Mouse (Mus musculus): ENCODE measurements around the gene Mettl26. TPM values are rescaled to one million over a fixed set of nuclear protein-coding genes. Genes with fewer than 3 reads are reported as not detected.

Gene Mettl26
- polyA plus RNA-seq, 1 experiment from 2014 or later = 57.1 TPM

- no peaks in the 10 kb centered on the region for H3K27me3 ChIP-seq (ENCODE audit: control insufficient read depth, insufficient read depth, low read length)
- no peak overlapping the region for H3K9ac ChIP-seq (ENCODE audit: low read length)
- 63% methylated on average over 4 of the region's 4 CpGs for WGBS
- no peak overlapping the region for H3K4me2 ChIP-seq (ENCODE audit: low read depth, low read length)
- peaks cover 10% of the 10 kb centered on the region for H3K36me3 ChIP-seq (ENCODE audit: control insufficient read depth, insufficient read depth, low read length)
- no peak for ATAC-seq (ENCODE audit: insufficient read depth, low FRiP score)
- H3K9me3 ChIP-seq (replicated peaks; ENCODE audit: control insufficient read depth, low read length) = no peaks in the 10 kb centered on the region
- H3K4me3 ChIP-seq (replicated peaks; ENCODE audit: low read length) = no peak overlapping the region
- no peak overlapping the region for H3K27ac ChIP-seq (ENCODE audit: low read length)
- H3K4me1 ChIP-seq (ENCODE audit: control insufficient read depth, insufficient read depth, low read length) = peaks cover 25% of the 10 kb centered on the region
Measured at GRCm38 (mm10) chr17:25879261-25879660, 4.4 kb downstream of the Mettl26 start.

GRCm38 (mm10) chr17:25879750-25880149 is 4.9 kb downstream of the Mettl26 start:
- Histone ChIP-seq H3K4me3 (replicated peaks; ENCODE audit: low read length) (no peak overlapping the region), H3K27ac (ENCODE audit: low read length) (no peak overlapping the region), H3K4me2 (ENCODE audit: low read depth, low read length) (no peak overlapping the region), H3K27me3 (ENCODE audit: control insufficient read depth, insufficient read depth, low read length) (no peaks in the 10 kb centered on the region), H3K9me3 (replicated peaks; ENCODE audit: control insufficient read depth, low read length) (no peaks in the 10 kb centered on the region), H3K4me1 (ENCODE audit: control insufficient read depth, insufficient read depth, low read length) (peaks cover 21% of the 10 kb centered on the region), H3K9ac (ENCODE audit: low read length) (no peak overlapping the region), H3K36me3 (ENCODE audit: control insufficient read depth, insufficient read depth, low read length) (peaks cover 15% of the 10 kb centered on the region)
- 75% methylated on average over 8 of the region's 8 CpGs for WGBS
- no peak for ATAC-seq (ENCODE audit: insufficient read depth, low FRiP score)

GRCm38 (mm10) chr17:25880196-25880910 is 5.5 kb downstream of the Mettl26 start, which contains the start of gene Wfikkn1:
Wfikkn1 (minus strand) TSS chr17:25880858.
- Histone ChIP-seq H3K4me3 (replicated peaks; ENCODE audit: low read length) (no peak within 1 kb of the TSS), H3K4me1 (ENCODE audit: control insufficient read depth, insufficient read depth, low read length) (peaks cover 21% of the 10 kb centered on the region), H3K4me2 (ENCODE audit: low read depth, low read length) (no peak within 1 kb of the TSS), H3K9me3 (replicated peaks; ENCODE audit: control insufficient read depth, low read length) (no peaks in the 10 kb centered on the region), H3K9ac (ENCODE audit: low read length) (no peak within 1 kb of the TSS), H3K27me3 (ENCODE audit: control insufficient read depth, insufficient read depth, low read length) (no peaks in the 10 kb centered on the region), H3K36me3 (ENCODE audit: control insufficient read depth, insufficient read depth, low read length) (peaks cover 15% of the 10 kb centered on the region), H3K27ac (ENCODE audit: low read length) (no peak within 1 kb of the TSS)
- ATAC-seq (ENCODE audit: insufficient read depth, low FRiP score) = no peak
- 32% methylated on average over 5 of the region's 5 CpGs for WGBS

- WGBS = 20% methylated on average over 5 of the region's 5 CpGs
- no peak overlapping the region for H3K4me2 ChIP-seq (ENCODE audit: low read depth, low read length)
- H3K4me3 ChIP-seq (replicated peaks; ENCODE audit: low read length) = no peak overlapping the region
- no peak overlapping the region for H3K9ac ChIP-seq (ENCODE audit: low read length)
- peaks cover 18% of the 10 kb centered on the region for H3K4me1 ChIP-seq (ENCODE audit: control insufficient read depth, insufficient read depth, low read length)
- H3K27ac ChIP-seq (ENCODE audit: low read length) = no peak overlapping the region
- H3K9me3 ChIP-seq (replicated peaks; ENCODE audit: control insufficient read depth, low read length) = no peaks in the 10 kb centered on the region
- no peaks in the 10 kb centered on the region for H3K27me3 ChIP-seq (ENCODE audit: control insufficient read depth, insufficient read depth, low read length)
- H3K36me3 ChIP-seq (ENCODE audit: control insufficient read depth, insufficient read depth, low read length) = peaks cover 15% of the 10 kb centered on the region
- no peak for ATAC-seq (ENCODE audit: insufficient read depth, low FRiP score)
Measured at GRCm38 (mm10) chr17:25880913-25881641, 6.2 kb downstream of the Mettl26 start.

GRCm38 (mm10) chr17:25881691-25882090 is 6.8 kb downstream of the Mettl26 start:
- ATAC-seq (ENCODE audit: insufficient read depth, low FRiP score) = no peak
- Histone ChIP-seq H3K27me3 (ENCODE audit: control insufficient read depth, insufficient read depth, low read length) (no peaks in the 10 kb centered on the region), H3K4me3 (replicated peaks; ENCODE audit: low read length) (no peak overlapping the region), H3K4me2 (ENCODE audit: low read depth, low read length) (no peak overlapping the region), H3K36me3 (ENCODE audit: control insufficient read depth, insufficient read depth, low read length) (peaks cover 15% of the 10 kb centered on the region), H3K27ac (ENCODE audit: low read length) (no peak overlapping the region), H3K9ac (ENCODE audit: low read length) (no peak overlapping the region), H3K4me1 (ENCODE audit: control insufficient read depth, insufficient read depth, low read length) (peaks cover 13% of the 10 kb centered on the region; the same call in 1 of the 2 replicates), H3K9me3 (replicated peaks; ENCODE audit: control insufficient read depth, low read length) (no peaks in the 10 kb centered on the region)
- 39% methylated on average over 4 of the region's 4 CpGs for WGBS

GRCm38 (mm10) chr17:25882306-25882705 is 7.4 kb downstream of the Mettl26 start:
- no peak overlapping the region for H3K27ac ChIP-seq (ENCODE audit: low read length)
- whole genome bisulfite sequencing = 42% methylated on average over 5 of the region's 5 CpGs
- no peaks in the 10 kb centered on the region for H3K27me3 ChIP-seq (ENCODE audit: control insufficient read depth, insufficient read depth, low read length)
- H3K4me2 ChIP-seq (ENCODE audit: low read depth, low read length) = no peak overlapping the region
- H3K9me3 ChIP-seq (replicated peaks; ENCODE audit: control insufficient read depth, low read length) = no peaks in the 10 kb centered on the region
- no peak for ATAC-seq (ENCODE audit: insufficient read depth, low FRiP score)
- peaks cover 13% of the 10 kb centered on the region; the same call in 1 of the 2 replicates for H3K4me1 ChIP-seq (ENCODE audit: control insufficient read depth, insufficient read depth, low read length)
- H3K4me3 ChIP-seq (replicated peaks; ENCODE audit: low read length) = no peak overlapping the region
- H3K9ac ChIP-seq (ENCODE audit: low read length) = no peak overlapping the region
- peaks cover 15% of the 10 kb centered on the region for H3K36me3 ChIP-seq (ENCODE audit: control insufficient read depth, insufficient read depth, low read length)

GRCm38 (mm10) chr17:25883268-25883667 is 8.4 kb downstream of the Mettl26 start:
- peaks cover 8% of the 10 kb centered on the region for H3K36me3 ChIP-seq (ENCODE audit: control insufficient read depth, insufficient read depth, low read length)
- H3K9ac ChIP-seq (ENCODE audit: low read length) = no peak overlapping the region

GRCm38 (mm10) chr17:25883824-25884223 is 8.9 kb downstream of the Mettl26 start:
- no peak overlapping the region for H3K4me2 ChIP-seq (ENCODE audit: low read depth, low read length)
- H3K36me3 ChIP-seq (ENCODE audit: control insufficient read depth, insufficient read depth, low read length) = peaks cover 8% of the 10 kb centered on the region
- WGBS = 90% methylated on average over 3 of the region's 3 CpGs

More at GRCm38 (mm10) chr17:25883268-25883667, 8.4 kb downstream of the Mettl26 start:
- H3K9me3 ChIP-seq (replicated peaks; ENCODE audit: control insufficient read depth, low read length) = no peaks in the 10 kb centered on the region
- 89% methylated on average over 8 of the region's 8 CpGs for WGBS
- no peak for ATAC-seq (ENCODE audit: insufficient read depth, low FRiP score)
- H3K4me2 ChIP-seq (ENCODE audit: low read depth, low read length) = no peak overlapping the region
- no peak overlapping the region for H3K4me3 ChIP-seq (replicated peaks; ENCODE audit: low read length)
- no peaks in the 10 kb centered on the region for H3K27me3 ChIP-seq (ENCODE audit: control insufficient read depth, insufficient read depth, low read length)
- no peak overlapping the region for H3K27ac ChIP-seq (ENCODE audit: low read length)
- peaks cover 13% of the 10 kb centered on the region; the same call in 1 of the 2 replicates for H3K4me1 ChIP-seq (ENCODE audit: control insufficient read depth, insufficient read depth, low read length)

GRCm38 (mm10) chr17:25885636-25886035 is 10.8 kb downstream of the Mettl26 start:
- H3K36me3 ChIP-seq (ENCODE audit: control insufficient read depth, insufficient read depth, low read length) = peaks cover 8% of the 10 kb centered on the region
- ATAC-seq (ENCODE audit: insufficient read depth, low FRiP score) = no peak
- 64% methylated on average over 4 of the region's 4 CpGs for WGBS

More at GRCm38 (mm10) chr17:25883824-25884223, 8.9 kb downstream of the Mettl26 start:
- Histone ChIP-seq H3K4me1 (ENCODE audit: control insufficient read depth, insufficient read depth, low read length) (peaks cover 13% of the 10 kb centered on the region; the same call in 1 of the 2 replicates), H3K27me3 (ENCODE audit: control insufficient read depth, insufficient read depth, low read length) (no peaks in the 10 kb centered on the region), H3K27ac (ENCODE audit: low read length) (no peak overlapping the region), H3K9ac (ENCODE audit: low read length) (no peak overlapping the region), H3K9me3 (replicated peaks; ENCODE audit: control insufficient read depth, low read length) (no peaks in the 10 kb centered on the region), H3K4me3 (replicated peaks; ENCODE audit: low read length) (no peak overlapping the region)
- ATAC-seq (ENCODE audit: insufficient read depth, low FRiP score) = no peak

More at GRCm38 (mm10) chr17:25885636-25886035, 10.8 kb downstream of the Mettl26 start:
- no peak overlapping the region for H3K9ac ChIP-seq (ENCODE audit: low read length)
- H3K4me1 ChIP-seq (ENCODE audit: control insufficient read depth, insufficient read depth, low read length) = peaks cover 8% of the 10 kb centered on the region; the same call in 1 of the 2 replicates
- H3K4me3 ChIP-seq (replicated peaks; ENCODE audit: low read length) = no peak overlapping the region
- H3K4me2 ChIP-seq (ENCODE audit: low read depth, low read length) = no peak overlapping the region
- H3K27me3 ChIP-seq (ENCODE audit: control insufficient read depth, insufficient read depth, low read length) = no peaks in the 10 kb centered on the region
- H3K27ac ChIP-seq (ENCODE audit: low read length) = no peak overlapping the region
- no peaks in the 10 kb centered on the region for H3K9me3 ChIP-seq (replicated peaks; ENCODE audit: control insufficient read depth, low read length)

Data from stomach, embryonic 16.5 days (tissue).